ENCODE assay signal across 19 mouse cellular contexts in the genomic region with DNA sequence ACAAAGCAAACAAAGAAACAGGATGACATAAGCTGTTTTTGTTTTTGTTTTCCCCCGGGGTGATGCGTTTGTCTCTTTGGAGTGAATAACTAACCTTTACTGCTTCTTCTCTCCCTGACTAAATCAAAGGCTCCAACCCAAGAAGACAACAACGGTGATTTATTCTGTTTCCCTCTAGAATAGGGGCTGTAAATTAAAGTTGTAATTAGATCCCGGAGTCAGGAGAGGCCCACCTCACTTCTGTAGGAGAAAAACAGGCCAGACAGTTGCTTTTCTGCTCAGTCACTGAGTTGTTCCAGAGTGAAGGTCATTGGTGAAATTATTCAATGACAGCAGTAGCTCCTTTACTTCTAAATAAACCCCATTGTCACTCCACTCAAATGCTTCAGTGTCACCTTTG. TPM values are rescaled to one million over a fixed set of nuclear protein-coding genes. Genes with fewer than 3 reads are reported as not detected.
DNase-seq lines count a peak whose midpoint lies in the region; ATAC-seq and TF ChIP-seq lines count a peak whose summit lies in the region.
"Had no signal": no experiment of that assay in that cellular context is flagged by ENCODE, and none has a peak within 500 bp of the region (broad histone marks: within the 10 kb centered on the region; RNA-seq: fewer than 3 reads in every experiment).

No protein-coding gene starts in this region.

- no peaks in the 10 kb centered on the region for H3K4me1 ChIP-seq in kidney, postnatal 0 days (replicated peaks; ENCODE audit: insufficient read depth, low read length)
- H3K4me1 ChIP-seq in neural tube, embryonic 13.5 days (replicated peaks) = peaks cover 8% of the 10 kb centered on the region
- H3K4me1 ChIP-seq: embryonic facial prominence, embryonic 12.5 days; forebrain, embryonic 15.5 days; heart, embryonic 13.5 days; hindbrain, embryonic 15.5 days had no signal

- no peak overlapping the region for H3K4me3 ChIP-seq in kidney, postnatal 0 days (replicated peaks; ENCODE audit: low read depth, low read length)
- H3K4me3 ChIP-seq in neural tube, embryonic 13.5 days = no peak overlapping the region
- H3K4me3 ChIP-seq: embryonic facial prominence, embryonic 12.5 days; forebrain, embryonic 15.5 days; heart, embryonic 13.5 days; hindbrain, embryonic 15.5 days had no signal

- peak; percentile 66; the same call in 1 of the 2 replicates for ATAC-seq in kidney, postnatal 0 days (replicated peaks; ENCODE audit: low FRiP score, low read depth)
- peak; percentile 65 for ATAC-seq in neural tube, embryonic 13.5 days (ENCODE audit: low read depth)
- ATAC-seq: forebrain, embryonic 15.5 days had no signal

- peak; percentile 34 for DNase-seq in embryo, embryonic 10 days (ENCODE audit: low spot score)
- no peak for DNase-seq in embryo, embryonic 9.5 days (ENCODE audit: extremely low spot score)
- DNase-seq in kidney, postnatal 0 days (ENCODE audit: low spot score) = peak; percentile 85
- DNase-seq in kidney, adult 11 months = no peak
- DNase-seq in embryo, embryonic 11 days = peak; percentile 16
- no peak for DNase-seq in c-Kit-positive CD71-positive TER-119-positive erythroid progenitor cells, embryonic 14.5 days (ENCODE audit: low spot score)
- no peak for DNase-seq in lung, postnatal 10 days
- DNase-seq: adrenal gland, postnatal 25 days; cerebellum, adult 2 months; cerebellum, postnatal 14 days; gastrocnemius, postnatal 36 days; heart, adult 11 months; heart, postnatal 36 days had no signal

- H3K27me3 ChIP-seq in kidney, postnatal 0 days (ENCODE audit: insufficient read depth, low read length) = no peaks in the 10 kb centered on the region
- no peaks in the 10 kb centered on the region for H3K27me3 ChIP-seq in neural tube, embryonic 13.5 days
- H3K27me3 ChIP-seq: embryonic facial prominence, embryonic 12.5 days; forebrain, embryonic 15.5 days; heart, embryonic 13.5 days; hindbrain, embryonic 15.5 days had no signal

- 6% methylated on average over 4 of the region's 4 CpGs for WGBS in kidney, postnatal 0 days
- 7% methylated on average over 4 of the region's 4 CpGs for WGBS in neural tube, embryonic 13.5 days

- no peaks in the 10 kb centered on the region for H3K36me3 ChIP-seq in kidney, postnatal 0 days (ENCODE audit: insufficient read depth, low read length)
- H3K36me3 ChIP-seq in neural tube, embryonic 13.5 days = no peaks in the 10 kb centered on the region
- H3K36me3 ChIP-seq: embryonic facial prominence, embryonic 12.5 days; forebrain, embryonic 15.5 days; heart, embryonic 13.5 days; hindbrain, embryonic 15.5 days had no signal

- peak overlapping the region; percentile 60 for H3K27ac ChIP-seq in kidney, postnatal 0 days
- H3K27ac ChIP-seq in neural tube, embryonic 13.5 days (replicated peaks) = 0 out of 2 replicates have a peak overlapping the region, but pooled peaks have one; percentile 0
- H3K27ac ChIP-seq: embryonic facial prominence, embryonic 12.5 days; forebrain, embryonic 15.5 days; heart, embryonic 13.5 days; hindbrain, embryonic 15.5 days had no signal

- TF ChIP-seq CTCF in kidney, postnatal 0 days (IDR thresholded peaks at IDR 0.05; ENCODE audit: low read depth) = no peak

- no peak overlapping the region for H3K9ac ChIP-seq in kidney, postnatal 0 days (ENCODE audit: low read depth, low read length)
- H3K9ac ChIP-seq in neural tube, embryonic 13.5 days = no peak overlapping the region
- H3K9ac ChIP-seq: embryonic facial prominence, embryonic 12.5 days; forebrain, embryonic 15.5 days; heart, embryonic 13.5 days; hindbrain, embryonic 15.5 days had no signal

- no peak overlapping the region for H3K4me2 ChIP-seq in kidney, postnatal 0 days (ENCODE audit: low read length)
- H3K4me2 ChIP-seq in neural tube, embryonic 13.5 days = no peak overlapping the region
- H3K4me2 ChIP-seq: embryonic facial prominence, embryonic 12.5 days; forebrain, embryonic 15.5 days; heart, embryonic 13.5 days; hindbrain, embryonic 15.5 days had no signal

- H3K9me3 ChIP-seq in kidney, postnatal 0 days (replicated peaks; ENCODE audit: low read length) = no peaks in the 10 kb centered on the region
- no peaks in the 10 kb centered on the region for H3K9me3 ChIP-seq in neural tube, embryonic 13.5 days
- H3K9me3 ChIP-seq: forebrain, embryonic 15.5 days; hindbrain, embryonic 15.5 days had no signal

RNA-seq across cellular contexts. Expression of a gene that starts 19.1 kb away (rescaled TPM):
- polyA plus RNA-seq in kidney, postnatal 0 days (2015; fragmentation: Nextera tagmentation; extraction: Ambion mirVana) = 41.4 and 41.5 TPM in 2 replicates
- polyA plus RNA-seq in neural tube, embryonic 13.5 days (2015; fragmentation: Nextera tagmentation; extraction: Ambion mirVana) = 14.6 and 18.1 TPM in 2 replicates

RNA-seq across cellular contexts. Expression of a gene that starts 26.3 kb away (rescaled TPM):
- 18.9 and 21.3 TPM in 2 replicates for polyA plus RNA-seq in kidney, postnatal 0 days (2015; fragmentation: Nextera tagmentation; extraction: Ambion mirVana)
- polyA plus RNA-seq in neural tube, embryonic 13.5 days (2015; fragmentation: Nextera tagmentation; extraction: Ambion mirVana) = 16.6 and 17.9 TPM in 2 replicates

RNA-seq across cellular contexts. Expression of a gene that starts 58.7 kb away (rescaled TPM):
- 0.16 and 0.23 TPM in 2 replicates for polyA plus RNA-seq in kidney, postnatal 0 days (2015; fragmentation: Nextera tagmentation; extraction: Ambion mirVana)
- 0.31 and 0.54 TPM in 2 replicates for polyA plus RNA-seq in neural tube, embryonic 13.5 days (2015; fragmentation: Nextera tagmentation; extraction: Ambion mirVana)
- polyA plus RNA-seq: cerebellum, adult 2 months; cortical plate, adult 2 months had no signal

Comparison
In these comparisons a context has a peak if more than half of its experiments do, and no peak if none do; other contexts are left out.
1. DNase-seq: peak in embryo, embryonic 10 days (single experiment), kidney, postnatal 0 days (single experiment) and embryo, embryonic 11 days (single experiment); none in embryo, embryonic 9.5 days (single experiment), kidney, adult 11 months (single experiment), c-Kit-positive CD71-positive TER-119-positive erythroid progenitor cells, embryonic 14.5 days (single experiment) and lung, postnatal 10 days (single experiment).